Mouse (Mus musculus) erythroblast, embryonic 14.5 days (primary cell): ENCODE results near the gene Gps2.

Experiments used
- GATA1 ChIP-seq: IDR thresholded peaks from 2 replicates; pipeline ENCODE4 v1.6.1; 2012; ENCODE audit warnings: low read length, inconsistent platforms, mixed read lengths
- TAL1 ChIP-seq: IDR thresholded peaks from 3 replicates; pipeline ENCODE4 v1.6.1; 2012; ENCODE audit warnings: low read length, inconsistent platforms, mixed read lengths

- TF ChIP-seq GATA1 (no peak), TAL1 (no peak)
These were observed 46.9 kb downstream of the Gps2 start for GRCm38 (mm10) chr11:69960616-69961015.
